Mouse (Mus musculus): ENCODE measurements around the gene Pde3b. TPM values are rescaled to one million over a fixed set of nuclear protein-coding genes. Genes with fewer than 3 reads are reported as not detected.
"Not testable (repeated sequence)": the region's sequence is repeated elsewhere in the genome, so short reads cannot be mapped to it uniquely, and the experiment has no call there.

Gene Pde3b
- polyA plus RNA-seq, 1 experiment from 2014 or later = 3.6 TPM

DNA sequence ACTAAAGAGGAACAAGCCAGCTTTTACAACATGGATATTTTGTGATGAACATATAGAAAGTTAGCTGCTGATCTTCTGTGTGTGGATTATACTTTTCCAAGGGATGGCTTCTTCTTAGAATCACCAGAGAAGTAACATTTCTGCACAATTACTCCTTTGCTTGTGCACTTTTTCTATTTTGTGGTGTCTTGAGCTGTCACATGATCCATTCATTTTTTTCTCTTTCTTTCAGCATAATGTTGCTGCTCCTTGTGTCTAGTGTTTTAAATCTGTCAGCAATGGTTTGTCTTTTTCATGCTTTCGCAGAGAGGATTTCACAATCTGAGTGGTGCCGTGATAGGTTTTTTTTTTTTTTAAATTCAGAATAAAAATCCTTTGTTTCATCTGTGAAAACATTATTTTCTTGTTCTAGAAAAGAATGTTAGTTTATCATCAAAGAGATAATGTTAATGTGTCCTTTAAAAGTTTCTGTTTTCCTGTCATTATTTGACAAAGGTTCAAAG lies 66.4 kb downstream of the Pde3b start:
- no peaks in the 10 kb centered on the region for H3K9me3 ChIP-seq
- no peak for ATAC-seq

DNA sequence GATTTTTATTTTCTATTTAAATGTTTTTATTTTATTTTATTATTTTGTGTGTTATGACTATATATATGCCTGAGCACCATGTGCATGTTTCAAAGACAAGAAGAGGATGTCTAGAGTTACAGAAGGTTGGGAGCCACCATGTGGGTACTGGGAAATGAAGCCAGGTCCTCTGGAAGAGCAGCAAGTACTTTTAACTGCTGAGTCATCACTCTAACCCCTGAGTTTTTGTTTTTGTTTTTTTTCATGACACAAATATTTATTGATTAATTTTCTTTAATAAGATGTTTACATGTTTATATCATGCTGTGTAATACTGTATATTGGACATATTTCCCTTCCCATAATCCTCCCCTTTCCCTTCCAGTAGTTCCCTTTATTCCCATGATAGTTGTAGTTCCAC lies 77.5 kb downstream of the Pde3b start:
- Histone ChIP-seq H3K27me3 (replicated peaks) (no peaks in the 10 kb centered on the region), H3K27ac (no peak overlapping the region), H3K9me3 (no peaks in the 10 kb centered on the region), H3K4me2 (replicated peaks) (no peak overlapping the region), H3K9ac (no peak overlapping the region), H3K4me3 (replicated peaks) (no peak overlapping the region), H3K4me1 (replicated peaks) (no peaks in the 10 kb centered on the region), H3K36me3 (no peaks in the 10 kb centered on the region)
- no peak for ATAC-seq

More for the DNA sequence above, 66.4 kb downstream of the Pde3b start:
- Histone ChIP-seq H3K36me3 (no peaks in the 10 kb centered on the region), H3K27ac (no peak overlapping the region), H3K27me3 (replicated peaks) (no peaks in the 10 kb centered on the region), H3K9ac (no peak overlapping the region), H3K4me1 (replicated peaks) (no peaks in the 10 kb centered on the region), H3K4me2 (replicated peaks) (no peak overlapping the region), H3K4me3 (replicated peaks) (no peak overlapping the region)
- WGBS = 90% methylated on average over 2 of the region's 2 CpGs

DNA sequence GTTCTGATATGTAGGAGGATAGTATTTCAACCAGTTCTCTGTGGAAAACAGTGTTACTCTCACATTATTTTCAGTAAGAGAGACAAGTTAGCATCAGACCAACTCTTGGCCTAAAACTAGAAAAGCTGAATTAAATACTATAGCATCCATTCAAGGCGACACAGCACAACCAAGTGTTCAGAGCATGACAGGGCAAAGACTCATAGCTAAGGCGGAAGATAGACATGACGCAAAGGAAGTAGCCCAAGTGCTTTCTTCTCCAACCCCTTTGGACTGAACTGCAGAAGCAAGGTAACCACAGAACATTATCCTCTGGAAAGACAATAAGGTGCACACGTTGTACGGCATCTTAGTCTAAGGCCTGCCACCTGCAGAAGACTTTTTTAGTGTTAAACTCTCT lies 79.0 kb downstream of the Pde3b start:
- Histone ChIP-seq H3K27ac (no peak overlapping the region), H3K9ac (no peak overlapping the region), H3K36me3 (no peaks in the 10 kb centered on the region), H3K4me1 (replicated peaks) (no peaks in the 10 kb centered on the region), H3K4me3 (replicated peaks) (no peak overlapping the region), H3K9me3 (no peaks in the 10 kb centered on the region), H3K4me2 (replicated peaks) (no peak overlapping the region), H3K27me3 (replicated peaks) (no peaks in the 10 kb centered on the region)
- WGBS = 94% methylated on average over 5 of the region's 5 CpGs
- no peak for ATAC-seq

DNA sequence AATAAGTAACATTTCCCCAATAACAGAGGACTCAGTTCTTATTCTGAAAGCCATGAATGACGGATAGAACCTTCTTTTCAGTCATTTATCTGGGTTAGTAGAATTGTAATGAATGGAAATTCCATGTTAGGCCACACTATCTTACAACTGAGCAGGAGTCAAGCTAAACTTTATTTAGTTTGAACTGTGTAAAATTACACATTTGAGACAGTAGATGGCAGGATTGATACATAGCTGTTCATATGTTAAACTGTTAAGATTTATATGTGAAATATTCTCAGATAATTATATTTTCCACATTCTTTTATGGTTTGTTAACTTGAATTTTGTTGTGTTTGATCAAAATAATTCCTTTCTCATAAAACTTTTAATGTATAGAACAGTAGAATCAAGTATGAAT lies 84.2 kb downstream of the Pde3b start:
- ATAC-seq = no peak
- Histone ChIP-seq H3K9ac (no peak overlapping the region), H3K4me2 (replicated peaks) (no peak overlapping the region), H3K4me3 (replicated peaks) (no peak overlapping the region), H3K27ac (no peak overlapping the region), H3K27me3 (replicated peaks) (no peaks in the 10 kb centered on the region), H3K4me1 (replicated peaks) (no peaks in the 10 kb centered on the region), H3K36me3 (no peaks in the 10 kb centered on the region), H3K9me3 (no peaks in the 10 kb centered on the region)
- 92% methylated on average over 1 of the region's 1 CpGs for WGBS

GRCm38 (mm10) chr7:114508879-114509278 lies 93.8 kb downstream of the Pde3b start:
- H3K36me3 ChIP-seq = no peaks in the 10 kb centered on the region
- WGBS = 87% methylated on average over 2 of the region's 2 CpGs
- H3K4me1 ChIP-seq (replicated peaks) = no peaks in the 10 kb centered on the region
- no peak for ATAC-seq
- no peaks in the 10 kb centered on the region for H3K9me3 ChIP-seq
- no peaks in the 10 kb centered on the region for H3K27me3 ChIP-seq (replicated peaks)
- H3K4me3 ChIP-seq (replicated peaks) = no peak overlapping the region
- H3K27ac ChIP-seq = no peak overlapping the region
- no peak overlapping the region for H3K9ac ChIP-seq
- H3K4me2 ChIP-seq (replicated peaks) = no peak overlapping the region

- Histone ChIP-seq H3K4me2 (replicated peaks) (no peak overlapping the region), H3K4me1 (replicated peaks) (no peaks in the 10 kb centered on the region), H3K9me3 (no peaks in the 10 kb centered on the region), H3K9ac (no peak overlapping the region), H3K4me3 (replicated peaks) (no peak overlapping the region), H3K27me3 (replicated peaks) (no peaks in the 10 kb centered on the region), H3K36me3 (no peaks in the 10 kb centered on the region), H3K27ac (no peak overlapping the region)
- ATAC-seq = no peak
- 96% methylated on average over 1 of the region's 1 CpGs for WGBS
Measured at GRCm38 (mm10) chr7:114520122-114520521, 105.0 kb downstream of the Pde3b start.

GRCm38 (mm10) chr7:114526245-114526644 lies 111.2 kb downstream of the Pde3b start:
- 67% methylated on average over 1 of the region's 1 CpGs for WGBS
- no peak overlapping the region for H3K27ac ChIP-seq
- H3K4me3 ChIP-seq (replicated peaks) = no peak overlapping the region
- H3K9ac ChIP-seq = no peak overlapping the region
- H3K4me1 ChIP-seq (replicated peaks) = no peaks in the 10 kb centered on the region
- no peak for ATAC-seq
- H3K9me3 ChIP-seq = no peaks in the 10 kb centered on the region
- H3K36me3 ChIP-seq = no peaks in the 10 kb centered on the region
- H3K27me3 ChIP-seq (replicated peaks) = no peaks in the 10 kb centered on the region
- no peak overlapping the region for H3K4me2 ChIP-seq (replicated peaks)

GRCm38 (mm10) chr7:114536179-114536578 lies 121.1 kb downstream of the Pde3b start:
- Histone ChIP-seq H3K9ac (no peak overlapping the region), H3K27me3 (replicated peaks) (no peaks in the 10 kb centered on the region), H3K4me2 (replicated peaks) (no peak overlapping the region), H3K36me3 (no peaks in the 10 kb centered on the region), H3K27ac (no peak overlapping the region), H3K4me1 (replicated peaks) (no peaks in the 10 kb centered on the region), H3K4me3 (replicated peaks) (no peak overlapping the region), H3K9me3 (no peaks in the 10 kb centered on the region)
- ATAC-seq = no peak
- WGBS = 91% methylated on average over 1 of the region's 1 CpGs

DNA sequence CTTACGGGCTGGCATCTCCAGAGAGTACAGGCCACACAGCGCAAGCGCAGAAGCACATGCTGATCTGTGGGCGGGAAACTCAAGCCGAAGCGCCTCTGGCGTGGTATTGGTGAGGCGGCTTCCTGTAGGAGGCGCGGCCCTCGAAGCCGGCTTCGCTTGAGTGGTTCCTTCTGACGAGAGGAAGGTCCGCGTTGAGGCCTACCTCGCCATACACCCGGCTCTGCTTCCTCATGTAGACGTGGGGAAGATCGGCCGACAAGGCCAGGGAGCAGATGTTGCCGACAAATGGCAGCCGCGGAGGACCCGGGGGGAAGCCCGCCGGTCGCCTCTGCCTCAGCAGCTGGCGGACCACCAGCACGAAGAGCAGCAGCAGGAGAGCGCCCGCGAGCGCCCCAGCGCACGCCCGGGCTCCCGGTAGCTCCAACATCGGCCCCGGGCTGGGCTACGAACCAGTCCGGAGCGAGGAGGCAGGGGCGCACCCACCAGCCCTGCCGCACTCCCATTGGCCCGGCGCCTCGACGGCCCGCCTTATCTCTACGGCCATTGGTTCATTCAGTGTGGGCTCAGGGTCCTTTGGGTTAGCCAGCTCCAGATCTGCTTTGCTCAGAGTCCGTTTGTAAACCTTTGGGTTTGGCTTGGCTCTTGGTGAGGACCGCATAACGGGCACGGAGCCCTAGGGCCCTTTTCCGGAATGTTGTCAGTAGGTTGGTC lies 147.6 kb downstream of the Pde3b start, which contains the start of gene Cyp2r1:
Gene Cyp2r1 (minus strand): TSS at position 442 of the 711 bp plus-strand sequence.
- H3K4me1 ChIP-seq (replicated peaks) = 0 out of 2 replicates have a peak, but pooled peaks cover 2% of the 10 kb centered on the region
- peak; percentile 100 for ATAC-seq
- H3K4me3 ChIP-seq (replicated peaks) = peak within 1 kb of the TSS; percentile 59
- 2% methylated on average over 56 of the region's 56 CpGs for WGBS
- H3K27me3 ChIP-seq (replicated peaks) = no peaks in the 10 kb centered on the region
- H3K27ac ChIP-seq = peak within 1 kb of the TSS; percentile 88
- peak within 1 kb of the TSS; percentile 73 for H3K9ac ChIP-seq
- H3K9me3 ChIP-seq = no peaks in the 10 kb centered on the region
- no peaks in the 10 kb centered on the region for H3K36me3 ChIP-seq
- peak within 1 kb of the TSS; percentile 92 for H3K4me2 ChIP-seq (replicated peaks)

DNA sequence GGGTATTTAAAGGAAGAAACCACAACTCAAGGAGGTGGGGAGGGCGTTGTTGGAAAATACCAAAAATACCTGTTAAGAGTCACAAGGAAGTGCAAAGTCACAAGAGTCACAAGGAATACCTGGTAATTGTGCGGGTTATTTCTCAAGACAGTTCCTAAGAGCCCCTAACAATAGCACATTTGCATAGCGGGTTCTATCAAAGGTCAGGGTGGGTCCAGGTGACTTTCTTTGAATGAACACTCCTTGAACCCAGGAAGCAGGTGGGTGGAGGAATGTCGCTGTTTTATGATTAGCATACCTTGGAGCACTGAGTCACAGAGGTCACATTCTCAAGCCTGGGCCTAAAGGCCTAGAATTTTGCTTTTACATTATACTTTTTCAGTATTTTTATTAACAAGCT lies 158.8 kb downstream of the Pde3b start:
- H3K4me3 ChIP-seq (replicated peaks); ATAC-seq; H3K9me3 ChIP-seq; H3K9ac ChIP-seq; H3K4me1 ChIP-seq (replicated peaks); H3K4me2 ChIP-seq (replicated peaks); H3K36me3 ChIP-seq; H3K27ac ChIP-seq; H3K27me3 ChIP-seq (replicated peaks): not testable (repeated sequence)
- WGBS = 90% methylated on average over 4 of the region's 4 CpGs

DNA sequence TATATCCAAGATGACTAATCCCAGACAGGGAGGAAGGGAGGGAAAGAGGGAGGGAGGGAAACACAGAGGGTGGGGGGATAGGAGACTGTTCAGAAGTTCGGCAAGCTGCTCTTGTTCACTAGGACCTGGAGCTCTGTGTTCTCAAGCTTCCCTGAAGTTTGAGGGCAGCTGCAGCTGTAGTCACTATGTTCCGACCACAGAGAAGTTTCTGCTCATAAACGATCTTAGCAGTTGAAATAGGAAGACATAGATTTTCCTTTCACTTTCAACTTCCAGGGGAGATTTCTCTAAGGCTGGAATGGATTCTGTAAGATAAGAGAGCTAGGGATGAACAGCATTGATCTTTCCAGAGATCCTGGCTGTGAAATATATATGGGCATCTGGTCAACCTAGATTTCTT lies 161.8 kb downstream of the Pde3b start:
- ATAC-seq = no peak

DNA sequence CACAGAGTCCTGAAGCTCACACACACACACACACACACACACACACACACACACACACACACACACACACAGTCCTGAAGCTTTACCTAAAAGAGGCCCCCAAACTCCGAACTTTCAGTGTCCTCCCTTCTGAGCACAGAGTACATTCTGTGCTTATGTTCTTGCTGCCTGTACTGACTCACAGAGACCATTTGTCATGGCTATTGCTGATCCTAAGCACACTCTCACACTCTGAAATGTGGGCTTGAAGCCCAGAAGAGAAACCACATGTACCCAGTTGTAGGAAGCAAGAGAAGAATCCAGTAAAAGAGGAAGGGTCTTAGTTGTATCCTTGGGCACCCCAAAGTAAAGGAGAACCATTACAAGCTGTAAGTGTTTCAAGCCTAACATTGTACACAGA lies 162.6 kb downstream of the Pde3b start:
- Histone ChIP-seq H3K4me1 (replicated peaks) (no peaks in the 10 kb centered on the region), H3K9me3 (no peaks in the 10 kb centered on the region), H3K9ac (no peak overlapping the region), H3K36me3 (no peaks in the 10 kb centered on the region), H3K27me3 (replicated peaks) (no peaks in the 10 kb centered on the region), H3K4me2 (replicated peaks) (no peak overlapping the region), H3K4me3 (replicated peaks) (no peak overlapping the region), H3K27ac (no peak overlapping the region)
- 55% methylated on average over 1 of the region's 1 CpGs for WGBS
- ATAC-seq = no peak

More for the DNA sequence above, 161.8 kb downstream of the Pde3b start:
- no peaks in the 10 kb centered on the region for H3K4me1 ChIP-seq (replicated peaks)
- H3K27me3 ChIP-seq (replicated peaks) = no peaks in the 10 kb centered on the region
- no peak overlapping the region for H3K4me2 ChIP-seq (replicated peaks)
- H3K9me3 ChIP-seq = no peaks in the 10 kb centered on the region
- no peaks in the 10 kb centered on the region for H3K36me3 ChIP-seq
- WGBS = 43% methylated on average over 3 of the region's 3 CpGs
- no peak overlapping the region for H3K27ac ChIP-seq
- no peak overlapping the region for H3K4me3 ChIP-seq (replicated peaks)
- no peak overlapping the region for H3K9ac ChIP-seq

- H3K27ac ChIP-seq = no peak overlapping the region
- no peak for ATAC-seq
- H3K4me1 ChIP-seq (replicated peaks) = no peaks in the 10 kb centered on the region
- no peaks in the 10 kb centered on the region for H3K36me3 ChIP-seq
- H3K4me2 ChIP-seq (replicated peaks) = no peak overlapping the region
- no peaks in the 10 kb centered on the region for H3K27me3 ChIP-seq (replicated peaks)
- no peak overlapping the region for H3K9ac ChIP-seq
- WGBS = 6% methylated on average over 4 of the region's 4 CpGs
- H3K9me3 ChIP-seq = no peaks in the 10 kb centered on the region
- H3K4me3 ChIP-seq (replicated peaks) = no peak overlapping the region
Measured at GRCm38 (mm10) chr7:114580426-114580825, 165.3 kb downstream of the Pde3b start.

All from intestine, embryonic 15.5 days (tissue).